23 mouse cellular contexts compared by ENCODE assay signal in genomic region chr13:91971246-91971645, GRCm38 (mm10).
DNase-seq lines count a peak whose midpoint lies in the region; ATAC-seq and TF ChIP-seq lines count a peak whose summit lies in the region.
"Had no signal": no experiment of that assay in that cellular context is flagged by ENCODE, and none has a peak within 500 bp of the region (broad histone marks: within the 10 kb centered on the region; RNA-seq: fewer than 3 reads in every experiment).

No protein-coding gene starts in this region.

- TF ChIP-seq CTCF in liver, adult 2 months (IDR thresholded peaks at IDR 0.05; ENCODE audit: low read depth, low read length), result no peak
- no peak for TF ChIP-seq CTCF in liver, postnatal 0 days (IDR thresholded peaks at IDR 0.05; ENCODE audit: low read depth)

- no peaks in the 10 kb centered on the region for H3K9me3 ChIP-seq in liver, postnatal 0 days (ENCODE audit: low read length)
- H3K9me3 ChIP-seq: G1E had no signal

- H3K4me1 ChIP-seq in liver, adult 2 months (ENCODE audit: control insufficient read depth, insufficient read depth, low read length), result peaks cover 1% of the 10 kb centered on the region; the same call in 1 of the 2 replicates
- H3K4me1 ChIP-seq in liver, postnatal 0 days (ENCODE audit: insufficient read depth), result no peaks in the 10 kb centered on the region

- 35% methylated on average over 3 of the region's 3 CpGs for WGBS in liver, adult 2 months
- 84% methylated on average over 3 of the region's 3 CpGs for WGBS in liver, postnatal 0 days (ENCODE audit: insufficient replicate concordance)

- no peaks in the 10 kb centered on the region for H3K79me2 ChIP-seq in liver, adult 2 months (ENCODE audit: control insufficient read depth, insufficient read depth, low read length)

- H3K36me3 ChIP-seq in liver, adult 2 months (ENCODE audit: control insufficient read depth, insufficient read depth, low read length), result no peaks in the 10 kb centered on the region
- no peaks in the 10 kb centered on the region for H3K36me3 ChIP-seq in liver, postnatal 0 days (replicated peaks; ENCODE audit: insufficient read depth, low read length)
- H3K36me3 ChIP-seq: G1E had no signal

- H3K27ac ChIP-seq in liver, adult 2 months (replicated peaks; ENCODE audit: insufficient read depth, low read depth, low read length), result peak overlapping the region; percentile 82
- H3K27ac ChIP-seq in liver, postnatal 0 days (ENCODE audit: low read depth), result no peak overlapping the region

- H3K4me3 ChIP-seq in liver, adult 2 months (ENCODE audit: insufficient read depth, low read depth, low read length), result peak overlapping the region; percentile 28; the same call in 1 of the 2 replicates
- H3K4me3 ChIP-seq in liver, postnatal 0 days (ENCODE audit: low read depth, low read length), result no peak overlapping the region

- no peak for TF ChIP-seq EP300 in liver, postnatal 0 days (IDR thresholded peaks at IDR 0.05; ENCODE audit: low read depth)

- ATAC-seq in liver, postnatal 0 days, result no peak
- ATAC-seq: activated CD4-positive, CD25-positive, alpha-beta regulatory T cell, adult 4 months; CD4-positive, CD25-positive, alpha-beta regulatory T cell, adult 4 months; Patski had no signal

- no peaks in the 10 kb centered on the region for H3K27me3 ChIP-seq in liver, adult 2 months (ENCODE audit: control insufficient read depth, insufficient read depth, low read length)
- H3K27me3 ChIP-seq in liver, postnatal 0 days (ENCODE audit: insufficient read depth, low read length), result no peaks in the 10 kb centered on the region
- H3K27me3 ChIP-seq: CH12.LX, Patski had no signal

- H3K9ac ChIP-seq in liver, adult 2 months (ENCODE audit: low read depth, low read length), result peak overlapping the region; percentile 64; the same call in 1 of the 2 replicates
- no peak overlapping the region for H3K9ac ChIP-seq in liver, postnatal 0 days (replicated peaks)

- peak; percentile 82 for DNase-seq in heart, adult 11 months
- DNase-seq in heart, adult 8-10 months (ENCODE audit: low spot score), result no peak
- DNase-seq in liver, adult 2 months (ENCODE audit: extremely low read depth, low read depth, low spot score), result peak; percentile 88
- DNase-seq in liver, postnatal 0 days, result no peak
- DNase-seq in adipocyte (ENCODE audit: low spot score), result peak; percentile 62
- no peak for DNase-seq in Muller cell, postnatal 12 days (ENCODE audit: inconsistent ontology term)
- DNase-seq: adrenal gland, adult 2 months; adrenal gland, adult 8-10 months; adrenal gland, postnatal 10 days; adrenal gland, postnatal 14 days; adrenal gland, postnatal 25 days; adrenal gland, postnatal 36 days; B cell, adult 2 months; cerebellum, adult 11 months; cerebellum, adult 11-12 months; cerebellum, adult 18-20 months; cerebellum, adult 2 months; cerebellum, adult 8-10 months had no signal

- no peak overlapping the region for H3K4me2 ChIP-seq in liver, postnatal 0 days (ENCODE audit: low read depth, low read length)

- no peak for TF ChIP-seq POLR2A in liver, adult 2 months (IDR thresholded peaks at IDR 0.05; ENCODE audit: extremely low read depth, insufficient read depth, low read length)

Comparison
In these comparisons a context has a peak if more than half of its experiments do, and no peak if none do; other contexts are left out.
1. DNase-seq: peak in heart, adult 11 months (single experiment), liver, adult 2 months (single experiment) and adipocyte (single experiment); none in heart, adult 8-10 months (single experiment), liver, postnatal 0 days (single experiment) and Muller cell, postnatal 12 days (single experiment).